Mouse (Mus musculus) CD8-positive naive resting alpha-beta T cell, adult 2 months (primary cell): ENCODE results near the gene Rfk.

Experiments used
- DNase-seq, 2 experiments: peaks; one replicate each; pipeline ENCODE4 v3.0.0; 2022; ENCODE audit warnings: low read depth in 2 of 2, low spot score in 2 of 2

Rfk gene

GRCm38 (mm10) chr19:17443581-17443980, 49.7 kb downstream of the Rfk start:
- DNase-seq: no peak
